Mouse (Mus musculus): ENCODE results near the gene Vwa8.

DNA sequence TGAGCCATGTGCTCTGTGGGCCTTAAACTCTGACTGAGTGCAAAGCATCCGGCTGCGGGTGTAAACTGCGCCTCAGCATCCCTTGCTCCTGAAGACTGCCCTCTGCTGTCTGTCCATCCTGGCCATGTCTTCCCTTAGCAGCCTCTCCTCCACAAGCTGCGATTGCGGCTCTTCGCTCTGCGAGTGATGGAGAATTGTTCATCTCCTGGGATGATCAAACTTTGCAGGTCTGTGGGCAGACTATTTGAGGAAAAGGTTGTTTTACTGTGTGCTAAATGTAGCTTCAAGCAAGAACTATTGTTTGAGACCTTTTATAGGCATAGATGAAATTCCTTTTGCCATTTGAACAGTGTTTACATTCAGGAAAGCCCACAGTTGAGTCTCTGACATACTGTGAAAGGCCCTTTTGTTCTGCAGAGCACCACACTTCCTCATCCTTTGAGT, 286.1 kb downstream of the Vwa8 start:
- no peak for TF ChIP-seq CTCF (IDR thresholded peaks at IDR 0.05; ENCODE audit: low read depth, low read length)
- TF ChIP-seq GATA1 (IDR thresholded peaks at IDR 0.05; ENCODE audit: borderline replicate concordance, low read length) = no peak
